Mouse (Mus musculus): Measurements from ENCODE around the gene Hrnr.

DNA sequence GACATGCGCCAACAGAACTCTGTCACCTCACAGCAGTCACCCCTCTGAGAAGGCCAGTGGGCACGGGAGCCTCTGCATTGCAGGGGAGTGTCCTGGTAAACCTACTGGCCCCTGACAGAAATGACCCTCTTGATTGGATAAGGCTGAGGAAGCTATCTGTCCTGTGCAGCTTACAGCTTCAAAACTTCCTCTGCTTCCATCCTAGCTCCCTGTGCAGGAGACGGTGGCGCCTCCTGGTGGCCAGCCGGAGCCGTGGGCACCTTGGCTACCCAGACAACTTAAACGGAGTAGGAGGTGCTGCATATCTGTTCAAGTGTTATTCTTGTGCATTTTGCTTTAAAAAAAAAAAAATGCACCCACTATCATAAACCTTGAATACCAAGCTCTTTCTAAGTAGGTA, 40.5 kb downstream of the Hrnr start:
- TF ChIP-seq CTCF (IDR thresholded peaks at IDR 0.05; ENCODE audit: insufficient read depth, low read depth, low read length) (peak; percentile 60; the same call in 1 of the 2 replicates), POLR2A (IDR thresholded peaks at IDR 0.05; ENCODE audit: insufficient read depth, low read depth, low read length) (no peak)
